In genomic region chr2:24806143-24806542, GRCm38 (mm10) we compare ENCODE assay signal across 15 mouse cellular contexts. TPM values are rescaled to one million over a fixed set of nuclear protein-coding genes. Genes with fewer than 3 reads are reported as not detected.
DNase-seq lines count a peak whose midpoint lies in the region; ATAC-seq lines count a peak whose summit lies in the region.
"Had no signal": no experiment of that assay in that cellular context is flagged by ENCODE, and none has a peak within 500 bp of the region (broad histone marks: within the 10 kb centered on the region; RNA-seq: fewer than 3 reads in every experiment).

No protein-coding gene starts in this region.

- peaks cover 81% of the 10 kb centered on the region for H3K36me3 ChIP-seq in kidney, embryonic 16.5 days (ENCODE audit: insufficient read depth, low read length)

- no peak overlapping the region for H3K4me3 ChIP-seq in kidney, embryonic 16.5 days (ENCODE audit: low read length)
- H3K4me3 ChIP-seq: forebrain, embryonic 15.5 days; layer of hippocampus, adult 2 months; liver, embryonic 13.5 days; midbrain, embryonic 10.5 days; neural tube, embryonic 12.5 days had no signal

- ATAC-seq in kidney, embryonic 16.5 days (ENCODE audit: low FRiP score, low TSS enrichment), result no peak
- ATAC-seq: forebrain, embryonic 15.5 days had no signal

- 90% methylated on average over 6 of the region's 6 CpGs for WGBS in kidney, embryonic 16.5 days

- no peaks in the 10 kb centered on the region for H3K9me3 ChIP-seq in kidney, embryonic 16.5 days (ENCODE audit: low read length)
- H3K9me3 ChIP-seq: forebrain, embryonic 15.5 days; G1E; liver, embryonic 13.5 days; midbrain, embryonic 10.5 days; neural tube, embryonic 12.5 days had no signal

- H3K27ac ChIP-seq in kidney, embryonic 16.5 days (ENCODE audit: low read length), result no peak overlapping the region
- H3K27ac ChIP-seq: forebrain, embryonic 15.5 days; layer of hippocampus, adult 2 months; liver, embryonic 13.5 days; midbrain, embryonic 10.5 days; neural tube, embryonic 12.5 days had no signal

- H3K4me2 ChIP-seq in kidney, embryonic 16.5 days (replicated peaks; ENCODE audit: low read depth, low read length), result no peak overlapping the region
- H3K4me2 ChIP-seq: forebrain, embryonic 15.5 days; liver, embryonic 13.5 days; neural tube, embryonic 12.5 days had no signal

- peak; percentile 15 for DNase-seq in adrenal gland, adult 2 months
- DNase-seq in adrenal gland, adult 8-10 months, result no peak
- DNase-seq in adipocyte (ENCODE audit: low spot score), result peak; percentile 41
- peak; percentile 23 to 31 for DNase-seq in frontal cortex, adult 2 months (ENCODE audit: extremely low spot score in 1 of 2, low spot score in 1 of 2)
- peak; percentile 69 to 79 for DNase-seq in heart, postnatal 10 days
- DNase-seq in ovary, adult 18-20 months (ENCODE audit: low spot score), result no peak
- no peak for DNase-seq in lung, postnatal 14 days
- DNase-seq: adrenal gland, postnatal 25 days; liver, embryonic 13.5 days had no signal

- no peak overlapping the region for H3K9ac ChIP-seq in kidney, embryonic 16.5 days (replicated peaks; ENCODE audit: low read length)
- H3K9ac ChIP-seq: forebrain, embryonic 15.5 days; liver, embryonic 13.5 days; neural tube, embryonic 12.5 days had no signal

- H3K27me3 ChIP-seq in kidney, embryonic 16.5 days (ENCODE audit: insufficient read depth, low read length), result no peaks in the 10 kb centered on the region
- H3K27me3 ChIP-seq: forebrain, embryonic 15.5 days; liver, embryonic 13.5 days; neural tube, embryonic 12.5 days had no signal

- no peaks in the 10 kb centered on the region for H3K4me1 ChIP-seq in kidney, embryonic 16.5 days (ENCODE audit: insufficient read depth, low read length)
- H3K4me1 ChIP-seq: forebrain, embryonic 15.5 days; liver, embryonic 13.5 days; midbrain, embryonic 10.5 days; neural tube, embryonic 12.5 days had no signal

- intact Hi-C loops in heart, postnatal 10 days (cut with DNase I), result no loop called here

RNA-seq across cellular contexts. Expression of gene Cacna1b, which starts 43.2 kb away (rescaled TPM):
- 1 to 10 TPM; 2.0 to 2.5 TPM for total RNA-seq in adrenal gland, adult 2 months (2021)
- polyA plus RNA-seq in adrenal gland, adult 2 months (2012; rRNA removed), result 8.1 and 10.4 TPM in 2 replicates
- total RNA-seq in adrenal gland, adult 8-10 months (2022), result 1 to 10 TPM; 3.1 to 5.4 (median 4.2) TPM
- 60.8 and 70.7 TPM in 2 replicates for polyA plus RNA-seq in frontal cortex, adult 2 months (2012; rRNA removed)
- under 1 TPM; 0.34 to 0.37 TPM for total RNA-seq in heart, postnatal 10 days (2021)
- polyA plus RNA-seq in kidney, embryonic 16.5 days (2015; fragmentation: Nextera tagmentation; extraction: Ambion mirVana), result 0.35 and 1.0 TPM in 2 replicates
- polyA plus RNA-seq: G1E had no signal

Comparison
In these comparisons a context has a peak if more than half of its experiments do, and no peak if none do; other contexts are left out.
1. DNase-seq: peak in adrenal gland, adult 2 months (single experiment), adipocyte (single experiment), frontal cortex, adult 2 months (2 of 2) and heart, postnatal 10 days (2 of 2); none in adrenal gland, adult 8-10 months (single experiment), ovary, adult 18-20 months (single experiment) and lung, postnatal 14 days (single experiment).